ENCODE assay signal across 31 mouse cellular contexts in genomic region chr14:32011547-32012304, GRCm38 (mm10). TPM values are rescaled to one million over a fixed set of nuclear protein-coding genes. Genes with fewer than 3 reads are reported as not detected.
A peak's percentile ranks its signal among the peaks of the same experiment; 100 is the strongest.
DNase-seq lines count a peak whose midpoint lies in the region; ATAC-seq and TF ChIP-seq lines count a peak whose summit lies in the region.
"Had no signal": no experiment of that assay in that cellular context is flagged by ENCODE, and none has a peak within 500 bp of the region (broad histone marks: within the 10 kb centered on the region; RNA-seq: fewer than 3 reads in every experiment).

No protein-coding gene starts in this region.

- H3K9me3 ChIP-seq in lung, postnatal 0 days (ENCODE audit: low read length), result no peaks in the 10 kb centered on the region
- H3K9me3 ChIP-seq: heart, embryonic 13.5 days; kidney, embryonic 15.5 days; liver, embryonic 12.5 days had no signal

- peaks cover 5% of the 10 kb centered on the region; the same call in 1 of the 2 replicates for H3K4me1 ChIP-seq in lung, postnatal 0 days (ENCODE audit: insufficient read depth, low read depth, low read length)

- no peaks in the 10 kb centered on the region for H3K36me3 ChIP-seq in lung, postnatal 0 days (ENCODE audit: insufficient read depth, low read length)
- H3K36me3 ChIP-seq: heart, embryonic 13.5 days; kidney, embryonic 15.5 days; liver, embryonic 12.5 days had no signal

- no peaks in the 10 kb centered on the region for H3K27me3 ChIP-seq in lung, postnatal 0 days (replicated peaks; ENCODE audit: insufficient read depth, low read length)
- H3K27me3 ChIP-seq: heart, embryonic 13.5 days; kidney, embryonic 15.5 days had no signal

- no peak overlapping the region for H3K9ac ChIP-seq in lung, postnatal 0 days (replicated peaks; ENCODE audit: low read depth)
- H3K9ac ChIP-seq: heart, embryonic 13.5 days; hindbrain, embryonic 14.5 days; kidney, embryonic 15.5 days; liver, embryonic 12.5 days; liver, postnatal 0 days had no signal

- no peak overlapping the region for H3K4me3 ChIP-seq in lung, postnatal 0 days (ENCODE audit: low read depth, low read length)
- H3K4me3 ChIP-seq: heart, embryonic 13.5 days; kidney, embryonic 15.5 days; layer of hippocampus, adult 2 months; liver, embryonic 12.5 days had no signal

- 46% methylated on average over 6 of the region's 6 CpGs for WGBS in lung, postnatal 0 days

- no peak for TF ChIP-seq EP300 in lung, postnatal 0 days (IDR thresholded peaks at IDR 0.05)

- peak; percentile 58 for DNase-seq in lung, postnatal 10 days
- DNase-seq in lung, postnatal 0 days (ENCODE audit: low spot score), result no peak
- DNase-seq in 416B (ENCODE audit: low read depth) (peak; percentile 68), NIH3T3 (ENCODE audit: low read depth) (peak; percentile 81)
- DNase-seq in induced T-regulatory cell, adult 2 months (ENCODE audit: low read depth), result peak; percentile 7
- no peak for DNase-seq in adrenal gland, postnatal 4 days (ENCODE audit: low spot score in 2 of 2)
- DNase-seq in cerebellum, adult 8-10 months, result no peak
- no peak for DNase-seq in adrenal gland, postnatal 25 days
- DNase-seq: adrenal gland, postnatal 10 days; cerebellum, adult 18-20 months; gastrocnemius, postnatal 36 days; heart, adult 18-20 months; heart, postnatal 10 days; kidney, adult 18-20 months; kidney, postnatal 25 days; left cerebral cortex, postnatal 4 days; liver, postnatal 0 days; midbrain, embryonic 14.5 days; right cerebral cortex, adult 18-20 months; spleen, adult 18-20 months; thymus, adult 18-20 months; thymus, postnatal 25 days had no signal

- ATAC-seq in lung, postnatal 0 days, result no peak
- ATAC-seq: forebrain, embryonic 14.5 days; liver, embryonic 12.5 days; liver, postnatal 0 days had no signal

- H3K27ac ChIP-seq in lung, postnatal 0 days (ENCODE audit: low read length), result no peak overlapping the region
- H3K27ac ChIP-seq: heart, embryonic 13.5 days; hindbrain, embryonic 14.5 days; kidney, embryonic 15.5 days; layer of hippocampus, adult 2 months; liver, embryonic 12.5 days; stomach, postnatal 0 days had no signal

- no peak for TF ChIP-seq CTCF in lung, postnatal 0 days (IDR thresholded peaks at IDR 0.05)

- no peak overlapping the region for H3K4me2 ChIP-seq in lung, postnatal 0 days (replicated peaks; ENCODE audit: low read depth, low read length)
- H3K4me2 ChIP-seq: heart, embryonic 13.5 days; hindbrain, embryonic 14.5 days; kidney, embryonic 15.5 days; liver, embryonic 12.5 days had no signal

RNA-seq across cellular contexts. Expression of gene Galnt15, which starts 17.1 kb away (rescaled TPM):
- polyA plus RNA-seq in lung, postnatal 0 days (2015; fragmentation: Nextera tagmentation; extraction: Ambion mirVana), result 0.44 and 0.73 TPM in 2 replicates
- total RNA-seq in adrenal gland, postnatal 4 days (2021), result 1 to 10 TPM; 3.1 to 4.0 TPM
- total RNA-seq in adrenal gland, postnatal 25 days (2021), result 4.3 and 4.6 TPM in 2 replicates
- total RNA-seq: hematopoietic stem cell, adult 5-6 weeks; neutrophil, adult 5-6 weeks had no signal
- polyA plus RNA-seq: liver, embryonic 12.5 days had no signal

Comparison
In these comparisons a context has a peak if more than half of its experiments do, and no peak if none do; other contexts are left out.
1. DNase-seq: peak in lung, postnatal 10 days (single experiment), 416B (single experiment), NIH3T3 (single experiment) and induced T-regulatory cell, adult 2 months (single experiment); none in lung, postnatal 0 days (single experiment), adrenal gland, postnatal 4 days (0 of 2), cerebellum, adult 8-10 months (single experiment) and adrenal gland, postnatal 25 days (single experiment).